Mouse (Mus musculus) G1E (cell line): ENCODE measurements around the gene Rab43. TPM values are rescaled to one million over a fixed set of nuclear protein-coding genes. Genes with fewer than 3 reads are reported as not detected.

Experiments used
- ATAC-seq: 2 replicates; pipeline ENCODE4 v1.8.0; 2016; ENCODE audit warnings: mild to moderate bottlenecking; ENCODE audit not compliant: insufficient number of reproducible peaks, poor library complexity, low FRiP score, severe bottlenecking; ENCODE audit errors: extremely low read depth
- DNase-seq: peaks from one replicate; pipeline ENCODE4 v3.0.0; 2012; ENCODE audit warnings: low spot score
- H3K27me3 ChIP-seq: 2 replicates; pipeline ENCODE4 v1.6.1; 2012; ENCODE audit warnings: mild to moderate bottlenecking, low read length, inconsistent platforms; ENCODE audit not compliant: insufficient read depth
- H3K36me3 ChIP-seq: replicated peaks from 2 replicates; pipeline ENCODE3; 2012; ENCODE audit warnings: mild to moderate bottlenecking, inconsistent platforms
- H3K4me1 ChIP-seq: 2 replicates; pipeline ENCODE4 v1.6.1; 2012; ENCODE audit warnings: low read depth, low read length, inconsistent platforms, mixed read lengths; ENCODE audit not compliant: insufficient read depth
- H3K4me3 ChIP-seq: 2 replicates; pipeline ENCODE4 v1.5.1; 2012; ENCODE audit warnings: low read depth, mild to moderate bottlenecking, inconsistent platforms, low read length, moderate library complexity, mixed read lengths
- H3K9me3 ChIP-seq: replicated peaks from 2 replicates; pipeline ENCODE4 v1.6.1; 2012; ENCODE audit warnings: inconsistent platforms
- CTCF ChIP-seq: IDR thresholded peaks from 2 replicates; pipeline ENCODE4 v1.5.1; 2012; ENCODE audit warnings: low read depth, low read length, inconsistent platforms, mixed read lengths
- GATA1 ChIP-seq: IDR thresholded peaks from 2 replicates; pipeline ENCODE4 v1.6.1; 2012; ENCODE audit warnings: borderline replicate concordance, low read length, inconsistent platforms, mixed read lengths
- GATA2 ChIP-seq: IDR thresholded peaks from 2 replicates; pipeline ENCODE4 v1.6.1; 2012; ENCODE audit warnings: low read depth, low read length, inconsistent platforms, borderline replicate concordance
- POLR2AphosphoS5 ChIP-seq: IDR thresholded peaks from 2 replicates; pipeline ENCODE4 v1.6.1; 2012; ENCODE audit warnings: low read depth, low read length, inconsistent platforms; ENCODE audit not compliant: insufficient replicate concordance
- TAL1 ChIP-seq: conservative IDR thresholded peaks from 2 replicates; pipeline ENCODE4 v1.6.1; 2012; ENCODE audit warnings: low read depth, low read length, inconsistent platforms, mixed read lengths
- polyA plus RNA-seq: library from polyadenylated mRNA; stranded (reverse); fragments of >175 nt; gene quantifications from 2 replicates; pipeline ENCODE4 v1.2.3, GENCODE M21; 2012
- total RNA-seq, 2 experiments: library from RNA; stranded (forward) in 1 of 2; stranded (reverse) in 1 of 2; fragments of 200-1000 nt in 1 of 2; fragments of >200 nt in 1 of 2; fragmentation: Nextera tagmentation in 1 of 2; gene quantifications; 2 replicates each; pipeline ENCODE4 v1.2.3; 2014 to 2017

Gene Rab43
- total and polyA plus RNA-seq, 3 experiments, result 11.5 to 62.5 (median 34.8) TPM

DNA sequence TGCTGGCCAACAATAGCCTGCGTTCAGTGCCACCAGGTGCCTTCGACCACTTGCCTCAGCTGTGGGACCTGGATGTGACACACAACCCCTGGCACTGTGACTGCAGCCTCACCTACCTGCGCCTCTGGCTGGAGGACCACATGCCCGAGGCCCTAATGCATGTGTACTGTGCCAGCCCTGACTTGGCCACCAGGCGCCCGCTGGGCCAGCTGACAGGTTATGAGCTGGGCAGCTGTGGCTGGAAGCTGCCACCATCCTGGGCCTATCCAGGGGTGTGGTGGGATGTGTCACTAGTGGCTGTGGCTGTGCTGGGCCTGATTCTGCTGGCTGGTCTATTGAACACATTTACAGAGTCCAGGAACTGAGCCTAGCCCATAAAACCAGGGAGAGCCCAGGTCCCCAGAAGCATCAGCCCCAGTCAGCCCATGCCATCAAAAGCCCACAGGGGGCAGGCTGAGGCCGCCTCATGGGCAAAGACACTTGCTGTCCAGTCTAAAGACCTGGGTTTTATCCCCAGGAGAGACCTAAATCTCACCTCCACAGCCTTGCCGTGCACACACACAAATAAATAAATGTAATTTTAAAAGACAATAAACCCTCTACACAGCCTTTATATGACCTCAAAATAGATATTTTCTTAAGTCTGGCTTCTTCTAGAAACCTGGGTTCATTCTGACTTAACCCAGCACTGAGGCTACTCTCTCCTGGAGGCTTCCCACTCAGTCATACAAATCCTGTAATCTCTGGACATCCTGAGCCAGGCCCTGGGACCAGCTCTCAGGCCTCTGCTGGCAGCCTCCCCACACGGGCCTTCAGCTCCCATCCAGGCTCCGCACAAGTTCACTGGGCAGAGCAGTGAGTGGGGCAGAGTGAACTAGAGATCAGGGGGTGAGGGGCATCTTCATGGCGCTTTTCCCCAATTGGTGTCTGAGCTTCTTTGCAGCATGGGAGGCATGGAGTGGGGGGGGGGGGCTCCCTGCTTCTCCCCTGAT is 32.5 kb downstream of the Rab43 start:
- peaks cover 62% of the 10 kb centered on the region for H3K4me1 ChIP-seq
- DNase-seq, result no peak
- ATAC-seq, result no peak
- peaks cover 19% of the 10 kb centered on the region for H3K36me3 ChIP-seq
- H3K27me3 ChIP-seq, result no peaks in the 10 kb centered on the region
- no peak for TF ChIP-seq TAL1
- TF ChIP-seq GATA2, result no peak
- no peak for TF ChIP-seq GATA1
- no peak for TF ChIP-seq CTCF
- no peak for TF ChIP-seq POLR2AphosphoS5
- peak overlapping the region; percentile 13; the same call in 1 of the 2 replicates for H3K4me3 ChIP-seq
- peaks cover 4% of the 10 kb centered on the region for H3K9me3 ChIP-seq

- Histone ChIP-seq H3K27me3 (no peaks in the 10 kb centered on the region), H3K4me1 (peaks cover 56% of the 10 kb centered on the region), H3K4me3 (peak overlapping the region; percentile 13; the same call in 1 of the 2 replicates), H3K9me3 (peaks cover 4% of the 10 kb centered on the region), H3K36me3 (peaks cover 19% of the 10 kb centered on the region)
- TF ChIP-seq TAL1, result no peak
- no peak for TF ChIP-seq GATA1
- TF ChIP-seq POLR2AphosphoS5, result no peak
- TF ChIP-seq GATA2, result no peak
- no peak for TF ChIP-seq CTCF
- no peak for ATAC-seq
- no peak for DNase-seq
Measured at GRCm38 (mm10) chr6:87778294-87779173, 33.4 kb downstream of the Rab43 start.

- ATAC-seq, result no peak
- no peak for TF ChIP-seq CTCF
- TF ChIP-seq GATA1, result no peak
- no peak for TF ChIP-seq GATA2
- no peak for TF ChIP-seq TAL1
- TF ChIP-seq POLR2AphosphoS5, result no peak
- Histone ChIP-seq H3K4me1 (peaks cover 53% of the 10 kb centered on the region), H3K27me3 (no peaks in the 10 kb centered on the region), H3K9me3 (peaks cover 4% of the 10 kb centered on the region), H3K36me3 (peaks cover 19% of the 10 kb centered on the region), H3K4me3 (peak within 1 kb of the TSS; percentile 66; the same call in 1 of the 2 replicates)
- no peak for DNase-seq
Measured at GRCm38 (mm10) chr6:87777842-87778241, 34.1 kb downstream of the Rab43 start, which contains the start of gene Gp9. Gene Gp9, plus strand, starts transcription at chr6:87778072.

DNA sequence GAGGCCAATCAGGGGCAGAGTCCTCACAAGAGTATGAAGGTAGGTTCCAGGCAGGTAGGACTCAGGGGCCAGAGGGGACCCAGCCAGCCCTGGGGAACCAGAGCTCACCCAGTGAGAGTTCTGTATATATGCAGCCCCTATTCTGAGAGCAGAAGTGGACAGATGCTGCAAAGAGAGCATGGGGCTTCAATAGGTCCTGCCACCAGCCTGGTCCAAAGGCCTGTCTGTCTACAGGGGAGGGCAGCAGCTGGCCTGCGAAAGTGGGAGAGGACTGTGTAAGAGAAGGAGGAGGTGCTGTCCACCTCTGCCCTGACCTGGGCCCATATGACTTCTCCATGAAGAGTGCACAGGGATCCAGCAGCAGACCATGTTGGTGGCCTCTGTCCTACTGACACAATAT is 35.3 kb downstream of the Rab43 start:
- Histone ChIP-seq H3K4me1 (peaks cover 55% of the 10 kb centered on the region), H3K9me3 (peaks cover 4% of the 10 kb centered on the region), H3K36me3 (peaks cover 19% of the 10 kb centered on the region), H3K4me3 (peak overlapping the region; percentile 66; the same call in 1 of the 2 replicates), H3K27me3 (no peaks in the 10 kb centered on the region)
- ATAC-seq (no peak), DNase-seq (peak; percentile 15)
- TF ChIP-seq POLR2AphosphoS5 (no peak), GATA1 (no peak)

- TF ChIP-seq GATA1 (no peak), GATA2 (no peak), POLR2AphosphoS5 (no peak), CTCF (no peak), TAL1 (peak; percentile 96)
- peaks cover 19% of the 10 kb centered on the region for H3K36me3 ChIP-seq
- peaks cover 4% of the 10 kb centered on the region for H3K9me3 ChIP-seq
- DNase-seq (peak; percentile 75), ATAC-seq (peak; percentile 93)
- H3K4me3 ChIP-seq, result no peak overlapping the region; the same call in 1 of the 2 replicates
- H3K27me3 ChIP-seq, result no peaks in the 10 kb centered on the region
- H3K4me1 ChIP-seq, result peaks cover 58% of the 10 kb centered on the region
Measured at GRCm38 (mm10) chr6:87775588-87776245, 36.2 kb downstream of the Rab43 start.

DNA sequence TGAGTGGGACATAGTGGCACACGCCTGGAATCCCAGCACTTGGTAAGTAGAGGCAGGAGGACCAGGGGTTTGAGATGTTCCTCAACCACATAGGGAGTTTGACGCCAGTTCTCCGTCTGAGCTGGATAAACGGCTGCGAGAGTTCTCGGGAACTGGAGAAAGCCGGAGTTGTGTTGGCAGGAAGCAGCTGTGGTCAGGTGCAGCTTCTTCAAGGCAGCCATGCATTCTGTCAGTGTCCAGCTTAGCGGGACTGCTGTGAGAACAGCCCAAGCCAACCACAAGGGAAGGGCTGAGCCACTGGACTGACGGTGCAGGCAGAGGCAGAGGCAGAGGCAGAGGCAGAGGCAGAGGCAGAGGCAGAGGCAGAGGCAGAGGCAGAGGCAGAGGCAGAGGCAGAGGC is 37.1 kb downstream of the Rab43 start:
- H3K36me3 ChIP-seq, result peaks cover 19% of the 10 kb centered on the region
- ATAC-seq, result no peak
- H3K9me3 ChIP-seq, result peaks cover 4% of the 10 kb centered on the region
- peaks cover 57% of the 10 kb centered on the region for H3K4me1 ChIP-seq
- H3K4me3 ChIP-seq, result no peak overlapping the region
- H3K27me3 ChIP-seq, result no peaks in the 10 kb centered on the region
- TF ChIP-seq GATA1 (no peak), POLR2AphosphoS5 (no peak), GATA2 (no peak), CTCF (no peak), TAL1 (no peak)
- no peak for DNase-seq
